Mouse (Mus musculus) intestine, embryonic 16.5 days (tissue): ENCODE data around the gene Alox12. TPM values are rescaled to one million over a fixed set of nuclear protein-coding genes. Genes with fewer than 3 reads are reported as not detected.

Experiments used
- ATAC-seq: fragments of 200-750 bp; cut with Nextera tagmentation; 2 replicates; pipeline ENCODE4 v1.8.0; 2017; ENCODE audit warnings: moderate TSS enrichment, moderate library complexity
- H3K27ac ChIP-seq: fragments of 300-500 bp; sonication (generic); 2 replicates; pipeline ENCODE4 v1.5.1; 2014; ENCODE audit warnings: mild to moderate bottlenecking, low read length
- H3K27me3 ChIP-seq: fragments of 300-500 bp; sonication (generic); replicated peaks from 2 replicates; pipeline ENCODE4 v1.6.1; 2014; ENCODE audit warnings: low read length, control low read depth, mixed read lengths; ENCODE audit not compliant: control insufficient read depth, insufficient read depth
- H3K36me3 ChIP-seq: fragments of 300-500 bp; sonication (generic); 2 replicates; pipeline ENCODE4 v1.6.1; 2014; ENCODE audit warnings: low read length, control low read depth; ENCODE audit not compliant: control insufficient read depth, insufficient read depth
- H3K4me1 ChIP-seq: fragments of 300-500 bp; sonication (generic); 2 replicates; pipeline ENCODE4 v1.6.1; 2014; ENCODE audit warnings: low read length, control low read depth, mixed read lengths; ENCODE audit not compliant: control insufficient read depth, insufficient read depth
- H3K4me2 ChIP-seq: fragments of 300-500 bp; sonication (generic); 2 replicates; pipeline ENCODE4 v1.6.1; 2014; ENCODE audit warnings: low read depth, low read length, control low read depth
- H3K4me3 ChIP-seq: fragments of 300-500 bp; sonication (generic); 2 replicates; pipeline ENCODE4 v1.5.1; 2014; ENCODE audit warnings: mild to moderate bottlenecking, low read length
- H3K9ac ChIP-seq: fragments of 300-500 bp; sonication (generic); 2 replicates; pipeline ENCODE4 v1.6.1; 2014; ENCODE audit warnings: low read depth, low read length
- H3K9me3 ChIP-seq: fragments of 300-500 bp; sonication (generic); 2 replicates; pipeline ENCODE4 v1.6.1; 2016; ENCODE audit warnings: low read length, control low read depth; ENCODE audit not compliant: control insufficient read depth
- WGBS: fragments of 180-500 bp; shearing (Covaris S2); extraction: QIAGEN DNeasy Blood & Tissue Kit; methylation state at CpG from one replicate; pipeline ENCODE4 v1.1.7; 2014; 5-methylcytosine and 5-hydroxymethylcytosine counted together
- polyA plus RNA-seq: library from polyadenylated mRNA; unstranded; fragments of >200 nt; fragmentation: Nextera tagmentation; extraction: Ambion mirVana; gene quantifications from 2 replicates; pipeline ENCODE4 v1.2.1, GENCODE M21; 2015

Alox12 gene
- polyA plus RNA-seq, 1 experiment from 2014 or later, result 1.8 TPM

DNA sequence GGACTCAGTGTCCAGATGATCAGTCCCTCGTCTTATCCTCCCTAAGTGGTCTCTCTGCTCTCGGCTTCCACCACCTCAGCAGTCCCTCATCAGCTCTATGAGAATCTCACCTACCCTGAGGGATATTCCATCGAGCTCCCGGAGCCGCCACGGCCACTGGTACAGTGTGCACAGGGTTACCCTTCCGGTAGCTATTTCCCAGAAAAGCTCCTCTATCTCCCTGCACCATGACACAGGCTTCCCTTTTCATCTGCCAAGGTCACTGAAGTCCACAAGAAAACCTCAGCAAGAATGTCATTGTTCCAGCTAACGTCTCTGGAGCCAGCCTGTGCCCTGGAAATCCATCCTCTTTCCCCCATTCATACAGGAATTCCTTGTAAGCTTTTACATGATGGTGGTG, 3.3 kb downstream of the Alox12 start:
- WGBS, result 82% methylated on average over 8 of the region's 8 CpGs
- Histone ChIP-seq H3K9me3 (no peaks in the 10 kb centered on the region), H3K27me3 (peaks cover 30% of the 10 kb centered on the region), H3K4me2 (no peak overlapping the region), H3K36me3 (no peaks in the 10 kb centered on the region), H3K27ac (no peak overlapping the region), H3K9ac (no peak overlapping the region), H3K4me1 (peaks cover 9% of the 10 kb centered on the region; the same call in 1 of the 2 replicates), H3K4me3 (no peak overlapping the region)
- no peak for ATAC-seq

DNA sequence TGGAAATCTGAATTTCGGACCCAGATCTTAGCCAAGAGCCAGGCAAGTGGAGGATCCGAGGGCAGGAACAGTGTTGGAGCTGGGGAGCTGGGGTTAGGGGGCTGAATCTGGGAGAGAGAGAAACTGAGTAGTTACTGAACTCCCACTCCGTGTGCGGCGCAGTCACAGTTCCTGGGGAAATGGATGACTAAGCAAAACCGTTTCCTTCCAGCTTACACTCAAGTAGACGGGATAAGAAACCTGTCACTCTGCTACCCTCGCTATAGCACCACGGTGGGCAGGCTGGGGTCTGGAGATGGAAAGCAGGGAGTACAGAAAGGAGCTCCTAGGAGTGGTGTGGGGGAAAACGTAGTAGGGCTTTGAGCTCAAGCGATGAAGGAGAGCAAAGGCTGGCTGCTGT, 5.0 kb downstream of the Alox12 start:
- H3K36me3 ChIP-seq, result no peaks in the 10 kb centered on the region
- no peak overlapping the region for H3K4me2 ChIP-seq
- WGBS, result 67% methylated on average over 11 of the region's 11 CpGs
- H3K9ac ChIP-seq, result no peak overlapping the region
- H3K27ac ChIP-seq, result no peak overlapping the region
- H3K4me1 ChIP-seq, result peaks cover 9% of the 10 kb centered on the region; the same call in 1 of the 2 replicates
- no peak for ATAC-seq
- H3K27me3 ChIP-seq, result peaks cover 25% of the 10 kb centered on the region
- no peak overlapping the region for H3K4me3 ChIP-seq
- no peaks in the 10 kb centered on the region for H3K9me3 ChIP-seq

GRCm38 (mm10) chr11:70247136-70247845, 7.9 kb downstream of the Alox12 start:
- Histone ChIP-seq H3K4me2 (no peak overlapping the region), H3K9me3 (no peaks in the 10 kb centered on the region), H3K4me1 (no peaks in the 10 kb centered on the region), H3K27me3 (no peaks in the 10 kb centered on the region), H3K9ac (no peak overlapping the region), H3K36me3 (no peaks in the 10 kb centered on the region), H3K4me3 (no peak overlapping the region), H3K27ac (no peak overlapping the region)
- 53% methylated on average over 9 of the region's 9 CpGs for WGBS
- ATAC-seq, result no peak

- peaks cover 9% of the 10 kb centered on the region; the same call in 1 of the 2 replicates for H3K4me1 ChIP-seq
- no peak overlapping the region for H3K27ac ChIP-seq
- ATAC-seq, result no peak
- H3K9me3 ChIP-seq, result no peaks in the 10 kb centered on the region
- H3K27me3 ChIP-seq, result no peaks in the 10 kb centered on the region
- H3K4me2 ChIP-seq, result no peak overlapping the region
- H3K9ac ChIP-seq, result no peak overlapping the region
- 69% methylated on average over 11 of the region's 11 CpGs for WGBS
- H3K36me3 ChIP-seq, result no peaks in the 10 kb centered on the region
- H3K4me3 ChIP-seq, result no peak overlapping the region
These were observed 12.6 kb downstream of the Alox12 start for GRCm38 (mm10) chr11:70242591-70242990.

GRCm38 (mm10) chr11:70239541-70240279, 15.4 kb downstream of the Alox12 start, which contains the start of the genes Gm21988 and Rnasek:
Gene Gm21988 (minus strand): TSS chr11:70239830.
Gene Rnasek (minus strand): TSS chr11:70239842.
- peak within 1 kb of the TSS; percentile 97 for H3K4me3 ChIP-seq
- no peaks in the 10 kb centered on the region for H3K27me3 ChIP-seq
- H3K4me1 ChIP-seq, result peaks cover 21% of the 10 kb centered on the region
- peak within 1 kb of the TSS; percentile 95 for H3K9ac ChIP-seq
- H3K9me3 ChIP-seq, result no peaks in the 10 kb centered on the region
- H3K4me2 ChIP-seq, result peak within 1 kb of the TSS; percentile 80
- under 1% methylated on average over 30 of the region's 35 CpGs for WGBS
- H3K36me3 ChIP-seq, result peaks cover 7% of the 10 kb centered on the region; the same call in 1 of the 2 replicates
- peak within 1 kb of the TSS; percentile 91 for H3K27ac ChIP-seq
- peak; percentile 27 for ATAC-seq

DNA sequence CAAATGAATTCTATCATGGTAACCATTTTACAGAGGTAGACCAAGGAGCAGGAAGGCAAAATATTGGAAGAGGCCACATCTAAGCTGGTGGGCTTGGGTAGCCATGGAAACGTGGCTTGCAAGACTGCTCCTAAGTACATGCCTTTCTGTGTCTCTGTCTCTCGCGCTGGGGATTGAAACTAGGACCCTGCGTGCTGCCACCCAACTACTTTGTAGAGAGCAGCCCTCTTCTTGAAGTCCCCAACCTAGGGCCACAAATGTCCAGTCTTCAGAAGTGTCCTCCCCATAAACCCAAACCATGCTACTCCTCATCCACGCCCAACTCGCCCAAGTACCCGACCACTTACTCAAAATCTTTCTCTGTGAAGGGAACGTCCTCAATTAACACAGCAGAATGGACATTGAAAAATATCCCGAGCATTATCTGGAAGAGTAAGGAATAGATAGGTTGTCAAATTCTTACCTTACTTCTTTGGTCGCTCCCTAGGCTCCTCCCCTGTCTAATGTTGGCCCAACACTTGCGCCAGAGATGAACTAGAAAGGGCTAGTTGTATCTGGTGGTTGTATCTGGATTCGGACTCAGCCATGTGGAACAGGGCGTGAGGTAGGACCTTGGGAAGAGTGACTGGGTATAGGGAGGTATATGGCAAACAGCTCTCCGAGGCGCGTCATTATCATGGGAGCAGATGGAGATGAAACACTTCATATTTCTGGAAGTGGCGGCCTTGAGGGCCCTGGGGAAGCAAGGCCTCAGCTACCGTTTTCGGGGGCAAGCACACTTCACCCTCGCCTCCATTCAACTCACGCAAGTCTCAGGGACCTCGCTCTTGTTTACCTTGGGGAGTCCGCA, 16.3 kb downstream of the Alox12 start:
- peak overlapping the region; percentile 91 for H3K27ac ChIP-seq
- peaks cover 21% of the 10 kb centered on the region for H3K4me1 ChIP-seq
- no peak for ATAC-seq
- no peaks in the 10 kb centered on the region for H3K27me3 ChIP-seq
- 10% methylated on average over 23 of the region's 23 CpGs for WGBS
- peak overlapping the region; percentile 80 for H3K4me2 ChIP-seq
- peak overlapping the region; percentile 95 for H3K9ac ChIP-seq
- H3K36me3 ChIP-seq, result peaks cover 7% of the 10 kb centered on the region; the same call in 1 of the 2 replicates
- peak overlapping the region; percentile 97 for H3K4me3 ChIP-seq
- H3K9me3 ChIP-seq, result no peaks in the 10 kb centered on the region

DNA sequence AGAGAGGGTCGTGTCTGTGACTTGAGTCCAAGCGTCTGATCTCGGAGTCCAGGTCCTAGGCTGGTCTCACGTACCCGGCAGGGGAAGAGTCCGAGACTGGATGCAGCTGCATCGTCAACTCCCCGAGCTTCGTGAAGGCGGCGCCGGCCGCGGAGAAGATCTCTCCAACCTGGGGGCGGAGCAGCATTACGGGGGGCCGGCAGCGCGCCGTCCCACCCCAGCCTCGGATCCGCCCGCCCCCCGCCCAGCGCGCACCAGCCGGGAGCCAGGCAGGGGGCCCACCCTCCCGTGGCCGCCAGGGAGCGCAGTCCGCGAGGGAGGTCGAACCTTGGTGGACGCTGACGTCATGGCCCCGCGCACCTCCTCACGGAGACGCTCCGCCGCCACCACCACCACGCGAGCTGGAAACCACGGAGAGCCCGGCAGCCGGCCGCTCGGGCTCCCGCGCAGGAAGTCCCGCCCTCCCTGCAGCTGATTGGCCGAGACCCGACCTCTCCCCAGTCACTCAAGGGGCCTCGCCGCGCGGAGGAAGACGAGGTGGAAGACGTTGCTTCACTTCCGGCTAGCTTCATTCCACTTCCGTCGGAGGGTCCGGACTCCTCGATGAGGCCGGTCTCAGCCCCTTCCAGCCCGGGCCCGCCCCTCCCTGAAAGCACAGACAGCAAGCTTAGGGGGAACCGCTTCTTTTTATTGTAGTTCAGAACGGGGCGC, 17.5 kb downstream of the Alox12 start, which contains the start of gene 0610010K14Rik:
TSS of gene 0610010K14Rik (minus strand) at position 458 of the 711 bp plus-strand sequence.
- no peaks in the 10 kb centered on the region for H3K9me3 ChIP-seq
- H3K27me3 ChIP-seq, result no peaks in the 10 kb centered on the region
- peak within 1 kb of the TSS; percentile 95 for H3K9ac ChIP-seq
- H3K4me1 ChIP-seq, result peaks cover 24% of the 10 kb centered on the region
- H3K4me2 ChIP-seq, result peak within 1 kb of the TSS; percentile 80
- peak; percentile 95 for ATAC-seq
- H3K4me3 ChIP-seq, result peak within 1 kb of the TSS; percentile 97
- H3K27ac ChIP-seq, result peak within 1 kb of the TSS; percentile 91
- peaks cover 7% of the 10 kb centered on the region; the same call in 1 of the 2 replicates for H3K36me3 ChIP-seq
- WGBS, result under 1% methylated on average over 70 of the region's 70 CpGs

- no peaks in the 10 kb centered on the region for H3K27me3 ChIP-seq
- H3K9ac ChIP-seq, result peak overlapping the region; percentile 95
- no peaks in the 10 kb centered on the region for H3K9me3 ChIP-seq
- H3K4me2 ChIP-seq, result peak overlapping the region; percentile 80
- ATAC-seq, result no peak
- peaks cover 7% of the 10 kb centered on the region; the same call in 1 of the 2 replicates for H3K36me3 ChIP-seq
- H3K27ac ChIP-seq, result peak overlapping the region; percentile 91
- 31% methylated on average over 7 of the region's 7 CpGs for WGBS
- peaks cover 27% of the 10 kb centered on the region for H3K4me1 ChIP-seq
- H3K4me3 ChIP-seq, result peak overlapping the region; percentile 97
These were observed 18.4 kb downstream of the Alox12 start for GRCm38 (mm10) chr11:70236717-70237116.
